Mouse (Mus musculus) embryo, embryonic 11 days (tissue): Measurements from ENCODE around the gene Slc2a10.

Source experiments
- DNase-seq: peaks from one replicate; pipeline ENCODE4 v3.0.0-alpha.2; 2015

Slc2a10 gene

GRCm38 (mm10) chr2:165563298-165564058 lies 59.9 kb downstream of the Slc2a10 start:
- peak; percentile 78 for DNase-seq

GRCm38 (mm10) chr2:165564101-165564500 lies 60.5 kb downstream of the Slc2a10 start:
- DNase-seq: no peak

GRCm38 (mm10) chr2:165564620-165565019 lies 61.0 kb downstream of the Slc2a10 start:
- DNase-seq: peak; percentile 51

DNA sequence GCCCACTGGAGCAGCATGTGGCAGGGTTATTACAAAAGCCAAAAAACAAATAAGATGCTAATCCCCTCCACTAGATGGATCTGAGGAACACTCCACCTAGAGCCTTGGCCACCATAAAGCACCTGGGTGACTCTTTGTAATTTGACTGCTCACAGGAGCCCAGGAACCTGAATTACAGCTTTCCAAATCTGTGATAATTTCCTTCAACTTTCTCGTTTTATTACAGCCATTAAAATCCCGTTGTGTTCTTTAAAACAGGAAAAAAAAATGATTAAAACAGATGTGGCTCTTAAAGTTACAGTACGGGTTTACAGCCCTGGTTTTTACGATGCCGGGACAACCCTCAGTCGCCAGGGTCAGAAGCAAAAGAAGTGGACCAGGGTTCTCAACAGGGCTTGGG lies 63.3 kb downstream of the Slc2a10 start:
- DNase-seq: no peak

DNA sequence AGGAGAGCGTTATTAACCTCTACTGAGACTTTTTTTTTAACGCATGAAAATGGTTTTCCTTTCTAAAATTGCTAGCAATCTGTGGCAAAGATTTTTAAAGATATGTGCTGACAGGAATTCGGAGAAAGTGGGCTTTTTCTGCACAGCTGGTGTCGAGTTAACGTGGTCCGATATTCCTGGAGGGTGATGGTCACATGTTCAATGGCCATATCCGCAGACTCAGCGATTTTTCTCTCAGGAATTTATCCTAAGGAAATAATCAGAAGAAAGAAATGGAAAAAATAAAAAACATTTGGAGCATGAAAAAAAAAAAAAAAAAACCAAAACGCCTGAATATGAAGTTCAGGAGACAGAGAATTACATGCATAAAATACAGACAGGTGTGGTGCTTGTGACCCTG lies 64.2 kb downstream of the Slc2a10 start:
- no peak for DNase-seq

DNA sequence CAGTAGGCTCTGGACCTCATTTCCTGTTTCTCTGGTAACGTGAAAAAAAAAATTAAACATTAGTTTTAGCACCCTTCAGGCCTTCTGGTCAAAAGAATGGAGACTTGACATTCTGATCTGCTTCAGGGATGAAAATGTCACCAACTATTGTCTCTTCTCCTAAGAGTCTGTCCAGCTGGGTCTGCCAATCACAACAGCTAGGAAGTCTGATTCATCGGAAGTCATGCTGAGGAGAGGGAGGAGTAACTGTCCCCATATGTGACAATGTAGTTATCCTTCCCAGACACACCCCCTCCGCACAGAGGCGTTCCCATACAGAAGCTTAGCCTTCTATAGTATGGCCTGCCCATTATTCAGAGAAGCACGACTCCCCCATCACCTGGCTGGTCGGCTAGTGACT lies 65.3 kb downstream of the Slc2a10 start:
- DNase-seq: no peak
